Mouse (Mus musculus) heart, postnatal 36 days (tissue): ENCODE measurements at regions not wholly inside any gene's neighbourhood (a gene's known extent, or its start where the extent isn't known, plus 50 kb on each side); places are given as distances from the start of the nearest gene placed in this dataset.
A peak's percentile ranks its signal among the peaks of the same experiment; 100 is the strongest.

ENCODE experiments used
- DNase-seq, 2 experiments: peaks; one replicate each; pipeline ENCODE4 v3.0.0; 2021 to 2022
- intact Hi-C: fragments of 180-260 bp; cut with DNase I; formaldehyde crosslinking; loops from one replicate; pipeline ENCODE4 v1.15.1; 2025

DNA sequence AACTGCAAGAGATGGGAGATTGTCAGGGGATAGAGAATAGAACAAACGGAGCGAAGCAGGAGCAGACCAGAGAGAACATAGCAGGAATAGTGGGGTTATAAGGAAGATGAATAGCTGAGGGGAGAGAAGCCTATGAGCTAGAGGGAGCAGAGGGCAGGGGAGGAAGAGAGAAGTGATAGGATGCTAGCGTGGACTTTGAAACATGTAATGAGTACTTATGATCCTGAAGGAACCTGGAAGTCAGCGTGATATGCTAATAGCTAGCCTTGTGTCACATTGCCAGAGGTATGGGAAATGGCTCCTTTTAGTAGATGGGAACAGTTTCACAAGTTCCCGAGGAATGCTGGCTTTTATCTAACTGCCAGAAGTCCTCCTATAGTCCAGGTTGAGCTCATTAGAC is 51.8 kb downstream of the Calml3 start:
- DNase-seq, result no peak
- intact Hi-C loops, result no loop called here

DNA sequence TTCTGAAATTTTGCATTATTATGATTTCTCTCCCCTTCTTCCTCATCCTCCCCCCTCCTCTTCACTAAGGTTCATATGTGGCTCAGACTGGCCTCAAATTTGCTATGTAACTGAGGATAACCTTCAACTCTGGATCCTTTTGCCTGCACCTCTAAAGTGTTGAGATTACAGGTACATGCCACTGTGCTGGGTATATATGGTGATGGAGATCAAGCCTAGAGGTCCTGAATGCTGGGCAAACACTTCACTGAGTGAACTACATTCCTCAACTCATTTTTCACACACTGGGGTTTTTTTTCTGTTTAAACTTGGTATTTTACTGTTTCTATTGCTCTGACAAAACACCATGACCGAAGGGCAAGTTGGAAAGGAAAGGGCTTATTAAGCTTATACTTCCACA is 52.9 kb downstream of the Calml3 start:
- no peak for DNase-seq
- intact Hi-C loops, result no loop called here

DNA sequence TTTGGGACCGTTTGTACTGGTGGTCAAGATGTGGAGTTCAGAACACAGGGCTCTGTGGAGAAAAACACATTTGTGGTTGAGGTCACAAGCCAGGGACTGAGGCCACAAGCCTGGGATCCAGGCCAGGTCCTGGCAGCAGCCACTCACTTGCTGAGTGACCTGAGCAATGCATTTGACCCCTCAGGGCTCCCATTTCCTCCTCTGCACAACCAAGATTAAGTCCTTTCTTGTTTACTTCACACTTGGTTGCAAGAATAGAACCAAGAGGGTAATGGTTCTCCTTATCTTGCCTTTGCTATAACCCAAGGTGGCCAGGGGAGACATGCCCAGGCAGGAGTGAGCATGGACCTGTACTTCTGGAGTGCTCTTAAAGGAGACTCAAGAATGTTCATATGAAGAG is 53.4 kb downstream of the Calml3 start:
- intact Hi-C loops, result no loop called here
- peak; percentile 40 to 58 for DNase-seq

DNA sequence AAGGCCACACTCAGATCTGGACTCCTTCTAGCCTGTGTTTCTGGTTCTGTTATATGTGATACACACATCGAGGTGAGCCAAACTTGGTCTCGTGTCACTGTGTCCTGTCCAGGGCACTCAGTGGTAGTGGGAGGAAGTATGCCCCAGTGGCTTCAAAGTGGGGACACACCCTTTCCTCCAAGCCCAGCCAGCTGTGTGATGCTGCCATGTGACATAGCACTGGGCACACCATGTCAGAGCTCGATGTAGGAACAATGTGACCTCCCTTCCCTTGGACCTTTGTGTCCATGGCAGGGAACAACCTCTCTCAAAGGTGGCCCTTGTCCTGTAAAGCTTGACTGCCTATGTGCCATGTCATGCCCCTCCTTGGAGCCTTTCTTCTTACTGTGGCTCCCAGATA is 54.5 kb downstream of the Calml3 start:
- intact Hi-C loops, result loop anchor here (5.0 kb wide), 1 partner anchor 143 kb away; no protein-coding TSS in a partner anchor
- no peak for DNase-seq

DNA sequence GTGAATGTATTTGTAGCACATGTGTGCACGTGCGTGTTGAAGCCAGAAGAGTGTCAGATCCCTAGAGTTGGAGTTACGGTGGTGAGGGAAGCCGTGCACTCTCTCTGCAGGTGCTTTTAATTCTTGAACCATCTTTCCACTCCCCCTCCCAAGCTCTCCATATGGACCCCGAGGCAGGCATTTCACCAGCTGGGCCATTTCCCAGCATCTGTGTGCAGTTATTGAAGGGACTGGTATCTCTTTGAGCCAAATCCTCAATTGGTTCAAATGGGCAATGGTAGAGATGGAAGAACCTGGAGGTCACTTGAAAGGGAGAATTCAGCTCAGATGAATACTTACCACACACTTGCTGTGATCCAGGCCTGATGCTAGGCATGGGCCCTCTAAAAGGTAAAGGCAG is 55.3 kb downstream of the Calml3 start:
- no peak for DNase-seq
- intact Hi-C loops, result loop anchor here (5.0 kb wide), 1 partner anchor 143 kb away; no protein-coding TSS in a partner anchor

DNA sequence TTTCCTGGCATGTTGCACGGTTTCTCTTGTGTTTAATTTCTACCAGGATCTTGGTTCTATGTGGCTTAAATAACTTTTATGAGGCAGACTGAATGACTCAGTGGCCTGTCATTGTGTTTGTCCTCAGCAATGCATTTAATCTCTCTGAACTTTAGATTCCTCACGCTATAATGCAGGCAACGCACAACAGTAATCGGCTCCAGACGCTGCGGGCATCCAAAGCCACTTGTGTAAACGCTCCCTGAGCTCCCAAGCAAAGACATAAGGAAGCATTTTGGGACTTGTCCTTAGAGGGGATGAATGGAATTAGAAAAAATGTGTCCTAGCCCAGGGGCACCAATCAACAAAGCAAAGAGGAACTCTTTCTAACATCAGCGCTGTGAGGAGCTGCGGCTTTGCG is 57.6 kb downstream of the Calml3 start:
- no peak for DNase-seq
- intact Hi-C loops, result loop anchor here (5.0 kb wide), 1 partner anchor 146 kb away; no protein-coding TSS in a partner anchor

DNA sequence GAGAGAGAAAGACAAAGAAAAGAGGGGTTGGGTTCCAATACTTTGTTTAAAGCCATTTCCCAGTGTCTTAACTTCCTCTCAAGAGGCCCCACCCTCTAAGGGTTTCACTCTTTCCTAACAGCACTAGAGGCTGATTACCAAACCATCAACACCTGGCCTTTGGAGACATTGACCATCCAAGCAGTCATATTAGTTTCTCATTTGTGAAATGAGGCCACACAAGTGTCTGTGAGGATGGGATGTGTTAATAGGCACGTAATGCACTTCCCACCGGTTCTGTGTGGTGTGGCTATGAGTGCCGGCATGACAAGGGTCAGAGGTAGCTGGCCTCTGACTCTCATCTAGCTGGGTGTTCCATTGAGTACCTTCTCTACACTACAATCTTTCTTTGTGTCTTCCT is 59.2 kb downstream of the Calml3 start:
- no peak for DNase-seq
- intact Hi-C loops, result loop anchor here (5.0 kb wide), 2 partner anchors 38 to 147 kb away; no protein-coding TSS in a partner anchor

DNA sequence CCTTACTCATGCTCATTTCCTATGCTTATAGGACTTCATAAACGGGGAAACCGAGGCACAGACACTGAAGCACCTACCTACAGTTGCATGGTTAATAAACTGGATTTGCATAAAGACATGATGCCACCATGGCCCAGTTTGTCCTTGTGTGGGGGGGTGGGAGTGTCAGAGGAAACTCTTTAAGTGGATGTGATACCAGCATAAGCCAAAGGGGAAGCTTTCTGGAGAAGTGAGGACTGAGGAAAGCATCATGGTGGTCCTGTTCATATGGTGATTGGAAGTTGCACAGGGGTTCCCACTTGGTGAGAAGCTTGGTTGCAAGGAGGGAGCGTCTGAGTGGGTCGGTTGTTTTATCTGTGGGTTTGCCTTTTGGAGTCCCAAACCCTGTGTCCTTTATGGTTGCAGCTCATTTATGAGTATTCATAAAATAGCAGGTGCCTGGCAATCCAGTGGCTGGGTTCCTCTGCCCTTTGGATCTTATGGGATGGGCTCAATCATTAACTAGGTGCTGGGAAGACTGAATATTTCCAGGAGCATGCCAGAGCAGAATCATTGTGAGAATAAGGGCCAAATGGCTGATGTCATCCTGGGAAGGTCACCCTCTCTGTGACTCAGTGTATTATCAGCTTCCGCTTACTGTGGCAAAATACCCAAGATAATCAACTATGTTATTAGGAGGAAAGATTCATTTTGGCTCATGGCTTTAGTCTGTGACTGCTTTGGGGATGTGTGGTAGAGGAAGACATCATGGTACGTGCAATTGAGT is 60.2 kb downstream of the Calml3 start:
- peak in 1 of 2 experiments; percentile 0 for DNase-seq
- intact Hi-C loops, result loop anchor here (5.0 kb wide), 1 partner anchor 37 kb away; no protein-coding TSS in a partner anchor

DNA sequence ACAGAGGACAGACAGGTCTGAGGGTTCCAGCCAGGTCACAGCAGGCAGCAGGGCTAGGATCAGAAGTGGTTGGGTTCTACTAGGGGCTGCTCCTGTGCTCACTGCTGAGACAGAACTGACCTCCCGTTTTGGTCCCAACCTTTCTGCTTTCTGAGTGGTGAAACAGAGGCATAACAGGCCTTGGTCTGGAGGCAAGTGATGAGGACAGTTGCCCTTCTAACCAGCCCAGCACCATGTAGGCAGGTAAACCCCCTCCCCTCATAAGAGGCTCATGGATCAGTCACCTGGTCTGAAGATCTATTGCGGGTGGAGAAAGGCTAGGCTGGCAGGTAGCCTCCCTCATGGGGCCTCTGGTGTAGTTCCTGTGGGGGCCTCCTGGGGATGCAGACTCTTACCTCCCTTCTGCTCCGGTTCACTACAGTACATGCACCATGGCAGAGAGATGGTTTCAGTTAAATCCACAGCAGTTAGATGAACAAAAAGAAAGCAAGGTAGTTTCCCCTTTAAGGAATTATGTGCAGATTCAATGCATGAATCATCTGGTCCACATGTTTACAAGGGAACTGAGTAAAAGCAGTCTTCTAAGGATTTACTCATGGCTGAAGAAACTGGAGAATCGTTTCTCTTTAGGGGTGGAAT is 61.2 kb downstream of the Calml3 start:
- DNase-seq, result no peak
- intact Hi-C loops, result loop anchor here (5.0 kb wide), 1 partner anchor 36 kb away; no protein-coding TSS in a partner anchor

DNA sequence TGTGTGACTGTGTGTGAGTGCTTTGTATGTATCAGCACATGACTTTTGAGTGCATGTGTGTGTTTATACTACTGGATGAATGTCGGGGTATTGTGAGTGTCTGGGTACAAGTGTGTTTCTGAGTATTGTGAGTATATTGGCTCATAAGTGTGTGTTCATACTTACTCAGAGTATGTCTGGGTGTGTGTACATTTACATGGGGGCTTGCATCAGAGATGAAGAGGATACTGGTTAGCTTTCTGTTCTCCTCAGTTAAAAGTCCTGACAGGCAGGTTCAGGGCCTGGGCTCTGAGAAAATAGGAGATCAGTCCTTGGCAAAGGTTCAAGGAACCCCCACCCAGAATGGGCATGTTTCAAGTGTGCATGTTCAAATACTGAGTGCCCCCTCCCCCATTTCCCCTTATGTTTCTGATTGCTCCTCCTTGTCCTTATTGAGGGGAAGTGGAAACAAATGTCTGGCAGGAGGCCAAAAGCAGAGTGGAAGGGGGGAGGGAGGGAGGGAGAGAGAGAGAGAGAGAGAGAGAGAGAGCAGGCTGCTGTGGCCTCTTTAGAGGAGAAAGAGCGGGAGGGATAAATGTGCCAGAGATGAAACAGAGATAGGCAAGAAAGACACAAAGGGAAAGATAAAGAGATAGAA is 61.9 kb downstream of the Calml3 start:
- peak in 1 of 2 experiments; percentile 24 for DNase-seq
- intact Hi-C loops, result loop anchor here (5.0 kb wide), 1 partner anchor 35 kb away; no protein-coding TSS in a partner anchor

DNA sequence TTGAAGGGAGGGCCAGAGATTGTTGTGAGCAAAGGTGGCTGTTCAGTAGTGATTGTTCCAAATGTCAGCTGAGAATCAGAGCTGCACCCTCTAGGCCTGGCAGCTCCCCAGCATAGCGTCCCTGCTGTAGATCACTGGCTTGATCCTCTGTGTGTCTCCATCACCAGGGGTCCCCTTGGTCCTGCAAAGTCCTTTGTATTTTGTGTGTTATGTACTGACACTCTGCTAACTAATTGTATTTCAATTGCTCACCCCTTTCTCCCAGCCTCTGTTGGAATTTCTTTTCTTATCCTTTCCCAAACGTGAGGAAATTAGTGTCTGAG is 73.5 kb downstream of the Calml3 start:
- intact Hi-C loops, result no loop called here
- no peak for DNase-seq

DNA sequence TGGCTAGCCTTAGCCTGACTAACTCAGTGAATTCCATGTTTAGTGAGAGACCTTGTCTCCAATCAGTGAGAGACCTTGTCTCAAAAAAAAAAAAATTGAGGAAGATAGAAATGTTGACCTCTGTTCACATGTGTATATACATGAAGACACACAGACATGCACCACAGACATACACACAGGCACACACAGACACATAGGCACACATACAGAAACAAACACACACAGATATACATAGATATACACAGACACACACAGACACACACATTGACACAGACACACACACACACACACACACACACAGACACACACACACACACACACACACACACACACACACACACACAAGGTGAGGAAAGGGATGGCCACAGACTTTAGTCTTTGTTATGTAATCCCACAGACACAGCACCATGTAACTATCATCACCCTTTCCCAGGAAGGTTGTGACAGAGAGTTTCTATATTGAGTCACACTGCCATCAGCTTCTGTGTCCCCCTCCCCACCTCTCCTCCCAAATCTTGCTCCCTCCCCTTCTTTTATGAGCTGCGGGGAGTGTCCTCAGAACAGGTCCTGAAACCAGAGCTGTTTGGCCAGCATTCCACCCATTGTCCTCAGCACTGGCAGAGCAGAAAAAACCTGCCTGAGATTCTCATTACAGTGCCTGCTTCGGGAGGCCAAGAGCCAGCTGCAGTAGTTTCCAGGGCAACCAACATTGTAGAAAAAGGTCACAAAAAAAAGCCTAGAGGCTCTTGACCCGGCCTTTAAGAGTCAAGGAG is 74.0 kb downstream of the Calml3 start:
- intact Hi-C loops, result loop anchor here (5.0 kb wide), 1 partner anchor 63 kb away; no protein-coding TSS in a partner anchor
- peak in 1 of 2 experiments; percentile 31 for DNase-seq

DNA sequence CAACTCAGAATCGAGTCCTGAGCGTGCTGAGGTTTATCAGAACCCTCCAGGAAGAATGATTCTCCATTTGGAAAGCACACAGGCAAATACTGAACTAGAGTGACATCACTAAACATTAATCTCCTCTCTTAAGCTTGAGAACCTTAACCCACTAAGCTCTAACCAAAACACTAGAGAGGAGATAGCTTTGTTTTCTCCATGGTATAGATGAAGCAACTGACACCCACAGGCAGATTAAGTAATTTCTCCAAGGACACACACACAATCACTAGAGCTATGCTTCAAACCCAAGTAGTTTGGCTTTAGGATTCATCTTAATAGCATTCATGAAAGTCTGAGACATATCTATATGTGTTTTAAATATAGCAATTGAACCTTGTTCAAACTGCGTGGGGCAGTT is 75.2 kb downstream of the Calml3 start:
- no peak for DNase-seq
- intact Hi-C loops, result loop anchor here (5.0 kb wide), 1 partner anchor 62 kb away; no protein-coding TSS in a partner anchor

DNA sequence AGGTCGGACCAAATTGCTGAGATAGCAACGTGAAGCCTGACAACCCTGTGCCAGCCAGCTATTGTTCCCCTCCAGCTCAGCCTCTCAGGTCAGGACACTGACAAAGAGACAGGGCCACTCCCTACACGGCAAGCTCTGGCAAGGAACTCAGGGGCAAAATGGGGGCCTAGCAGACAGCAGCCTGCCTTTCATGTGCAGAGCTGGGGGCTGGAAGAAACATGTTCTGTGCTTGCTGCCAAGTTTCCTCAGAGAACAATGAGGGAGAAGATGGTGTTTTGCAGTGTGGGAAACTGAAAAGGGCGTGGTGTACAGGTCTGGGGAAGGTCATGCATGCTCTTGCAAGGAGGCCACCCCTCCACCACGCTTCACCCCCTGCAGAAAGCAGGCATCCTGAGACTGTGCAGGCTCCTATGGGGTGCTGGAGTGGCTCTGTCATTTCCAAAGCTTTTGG is 77.8 kb downstream of the Calml3 start:
- intact Hi-C loops, result loop anchor here (5.0 kb wide), 1 partner anchor 59 kb away; no protein-coding TSS in a partner anchor
- peak; percentile 34 to 44 for DNase-seq

DNA sequence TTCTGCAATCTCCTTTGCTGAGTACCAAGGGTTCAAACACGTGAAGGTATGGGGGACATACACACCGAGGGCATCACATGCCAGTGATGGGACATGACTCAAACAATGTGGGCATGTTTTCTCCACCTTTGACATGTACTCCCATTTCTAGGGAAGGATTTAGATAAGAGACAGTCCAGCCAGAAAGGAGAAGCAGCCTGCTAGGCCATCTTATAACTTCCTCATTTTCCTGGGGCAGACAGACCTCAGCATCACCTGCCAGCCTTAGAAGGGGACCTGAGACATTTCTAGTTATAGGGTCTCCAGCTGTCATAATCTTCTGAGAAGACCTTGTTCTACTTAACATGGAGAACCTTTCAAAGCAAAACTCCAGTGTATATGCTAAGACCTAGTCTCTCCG is 78.3 kb downstream of the Calml3 start:
- intact Hi-C loops, result loop anchor here (5.0 kb wide), 1 partner anchor 59 kb away; no protein-coding TSS in a partner anchor

DNA sequence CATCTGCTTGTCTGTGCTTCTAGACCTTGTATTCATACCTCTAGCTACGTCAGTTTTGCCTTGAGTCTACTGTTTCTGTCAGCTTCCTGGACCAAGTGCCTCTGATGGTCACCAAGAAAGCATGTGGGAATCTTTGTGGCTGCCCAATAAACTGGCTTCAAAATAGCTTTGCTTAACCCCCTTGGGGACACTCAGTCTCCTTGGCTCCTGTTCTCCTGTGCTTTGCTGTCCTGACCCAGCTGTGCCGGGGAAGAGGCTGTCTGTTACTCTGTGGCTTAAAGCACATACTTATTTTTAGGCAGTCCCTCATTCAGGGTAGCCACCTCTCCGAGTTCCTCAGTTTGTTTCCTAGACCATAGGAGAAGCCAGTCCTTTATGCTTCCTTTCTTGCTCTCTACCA is 79.8 kb downstream of the Calml3 start:
- no peak for DNase-seq

More for the DNA sequence above, 78.3 kb downstream of the Calml3 start:
- DNase-seq, result no peak

DNA sequence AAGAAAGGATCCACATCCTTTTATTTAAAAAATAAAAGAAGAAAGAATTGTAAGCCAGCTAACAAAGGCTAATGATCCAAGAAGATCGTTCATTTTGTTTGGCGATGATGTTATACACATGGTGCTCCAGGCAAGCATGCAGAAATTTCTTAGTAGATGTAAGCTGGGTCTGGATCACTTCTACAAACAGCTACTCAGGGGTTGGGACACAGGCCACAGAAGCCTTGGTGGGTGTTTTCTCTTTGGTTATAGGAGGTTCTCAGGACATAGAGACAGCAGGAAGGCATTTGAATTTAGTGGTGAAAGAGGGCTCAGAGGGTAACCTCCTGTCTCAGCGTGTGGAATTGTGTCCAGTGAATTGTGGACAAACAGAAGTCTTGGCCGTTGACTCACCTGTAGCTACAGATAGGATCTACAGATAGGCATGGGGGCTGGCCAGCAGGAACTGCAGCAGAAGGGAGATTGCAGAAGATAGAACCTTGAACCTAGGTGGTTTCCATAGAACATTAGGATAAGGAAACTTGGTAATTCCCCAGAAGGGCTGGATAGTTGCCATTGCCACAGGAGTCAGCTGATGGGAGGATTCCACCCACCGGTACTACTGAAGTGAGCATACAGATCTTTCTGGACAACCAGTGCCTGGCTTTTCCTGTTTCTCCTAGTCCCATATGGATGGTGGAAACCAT is 80.5 kb downstream of the Calml3 start:
- no peak for DNase-seq
- intact Hi-C loops, result no loop called here

More for the DNA sequence above, 79.8 kb downstream of the Calml3 start:
- intact Hi-C loops, result no loop called here

DNA sequence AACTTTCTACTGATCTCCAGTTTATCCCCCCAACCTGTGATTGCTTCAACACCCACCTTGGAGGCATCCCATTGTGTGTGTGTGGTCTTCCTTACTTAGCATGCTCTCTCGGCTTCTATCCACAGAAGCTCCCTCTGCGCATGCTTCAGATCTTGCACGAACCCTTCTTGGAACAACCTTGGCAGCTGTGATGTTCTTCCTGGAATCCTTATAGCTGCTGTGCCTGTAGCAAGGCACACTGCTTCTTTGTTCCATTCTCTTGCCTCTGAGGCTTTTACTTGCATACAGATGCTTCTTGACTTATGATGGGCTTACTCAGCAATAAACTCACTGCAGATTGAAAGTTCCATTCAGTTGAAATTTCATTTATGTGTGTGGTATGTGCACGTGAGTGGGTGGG is 81.2 kb downstream of the Asb13 start:
- DNase-seq, result no peak
- intact Hi-C loops, result no loop called here

DNA sequence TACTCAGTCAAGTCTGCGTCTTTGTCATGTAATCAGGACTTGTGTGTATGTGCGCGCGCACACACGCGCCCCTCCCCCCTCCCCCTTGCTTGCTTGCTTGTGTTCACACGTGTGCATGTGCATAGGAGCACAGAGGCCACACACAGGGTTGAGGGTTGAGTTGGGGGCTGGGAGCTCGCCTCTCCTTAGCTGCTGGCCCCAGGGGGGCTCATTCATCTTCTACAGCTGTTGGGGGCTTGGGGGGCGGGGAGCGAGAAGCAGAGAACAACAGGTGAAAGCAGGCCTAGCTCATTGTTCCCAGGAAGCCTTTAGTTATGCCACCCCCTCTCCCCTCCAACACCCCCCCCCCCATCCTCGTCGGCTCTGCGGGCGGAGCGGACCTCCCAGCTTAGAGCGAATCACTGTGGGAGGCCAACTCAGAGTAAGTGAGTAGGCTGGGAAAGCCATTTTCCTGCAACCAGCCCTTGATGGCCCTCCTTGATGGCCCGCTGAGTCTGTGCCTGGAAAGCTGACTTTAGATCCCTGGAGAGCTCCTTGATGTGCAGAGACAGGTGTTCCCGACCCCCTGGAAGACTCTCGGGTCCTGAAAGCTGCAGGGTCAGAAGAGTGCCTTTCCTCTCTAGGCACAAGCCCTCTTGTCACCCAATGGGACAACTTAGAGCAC is 78.8 kb downstream of the Asb13 start:
- intact Hi-C loops, result no loop called here
- DNase-seq, result no peak
